Mouse (Mus musculus) left cerebral cortex, adult 18-20 months (tissue): ENCODE results near the gene Sema4b. TPM values are rescaled to one million over a fixed set of nuclear protein-coding genes. Genes with fewer than 3 reads are reported as not detected.

Source experiments
- DNase-seq, 2 experiments: peaks; one replicate each; pipeline ENCODE4 v3.0.0; 2021 to 2022; ENCODE audit warnings: low spot score in 2 of 2, mixed read lengths in 1 of 2
- long read RNA-seq, 2 experiments: library from polyadenylated mRNA; stranded (forward); transcript quantifications; one replicate each; pipeline ENCODE4 v2.0.0; 2021
- total RNA-seq, 2 experiments: library from RNA; stranded (reverse); gene quantifications; 2 replicates each; pipeline ENCODE4 v1.2.3; 2021

The Sema4b gene
- 10 to 100 TPM; 17.7 to 18.0 TPM for total RNA-seq
- long read RNA-seq, experiment 1, partial matches to known transcripts = 2 of 7 reads
- long read RNA-seq, experiment 1, other reads (novel, unspliced or antisense) = 2 of 7 reads
- long read RNA-seq, experiment 2, partial matches to known transcripts = 1 of 3 reads
- long read RNA-seq, experiment 2, other reads (novel, unspliced or antisense) = 1 of 3 reads

- DNase-seq = peak; percentile 85 to 93
Observed at GRCm38 (mm10) chr7:80186531-80187296, at the start of gene Sema4b. TSS of gene Sema4b (plus strand) at chr7:80186841.

- DNase-seq = no peak
Observed at GRCm38 (mm10) chr7:80138375-80138774, 48.3 kb upstream of the Sema4b start.

- peak; percentile 78 to 80 for DNase-seq
Observed at GRCm38 (mm10) chr7:80140815-80141214, 45.8 kb upstream of the Sema4b start.

- peak; percentile 74 to 81 for DNase-seq
Observed at GRCm38 (mm10) chr7:80143331-80144273, 43.0 kb upstream of the Sema4b start.

- no peak for DNase-seq
Observed at GRCm38 (mm10) chr7:80144695-80145094, 41.9 kb upstream of the Sema4b start.

- no peak for DNase-seq
Observed at GRCm38 (mm10) chr7:80146077-80146476, 40.6 kb upstream of the Sema4b start.

GRCm38 (mm10) chr7:80149356-80149755 is 37.3 kb upstream of the Sema4b start:
- peak; percentile 26 to 48 for DNase-seq

GRCm38 (mm10) chr7:80152152-80152551 is 34.5 kb upstream of the Sema4b start:
- DNase-seq = no peak

GRCm38 (mm10) chr7:80152756-80153155 is 33.9 kb upstream of the Sema4b start:
- no peak for DNase-seq

GRCm38 (mm10) chr7:80154689-80155088 is 32.0 kb upstream of the Sema4b start:
- DNase-seq = no peak

- DNase-seq = peak in 1 of 2 experiments; percentile 33
Observed at GRCm38 (mm10) chr7:80156711-80157227, 29.9 kb upstream of the Sema4b start.

- DNase-seq = no peak
Observed at GRCm38 (mm10) chr7:80158496-80159268, 28.0 kb upstream of the Sema4b start.

GRCm38 (mm10) chr7:80160293-80160944 is 26.2 kb upstream of the Sema4b start:
- no peak for DNase-seq

- peak in 1 of 2 experiments; percentile 15 for DNase-seq
Observed at GRCm38 (mm10) chr7:80160945-80161306, 25.7 kb upstream of the Sema4b start.

GRCm38 (mm10) chr7:80165432-80165831 is 21.2 kb upstream of the Sema4b start:
- DNase-seq = no peak

GRCm38 (mm10) chr7:80166740-80167139 is 19.9 kb upstream of the Sema4b start:
- DNase-seq = no peak

GRCm38 (mm10) chr7:80169847-80170246 is 16.8 kb upstream of the Sema4b start:
- no peak for DNase-seq

GRCm38 (mm10) chr7:80171345-80171744 is 15.3 kb upstream of the Sema4b start:
- DNase-seq = peak; percentile 47 to 72

- DNase-seq = no peak
Observed at GRCm38 (mm10) chr7:80172069-80172956, 14.3 kb upstream of the Sema4b start.
